Mouse (Mus musculus): ENCODE measurements around the gene Camk1d. TPM values are rescaled to one million over a fixed set of nuclear protein-coding genes. Genes with fewer than 3 reads are reported as not detected.
"Not testable (repeated sequence)": the region's sequence is repeated elsewhere in the genome, so short reads cannot be mapped to it uniquely, and the experiment has no call there.

Camk1d gene
- total RNA-seq, 2 experiments from 2014 or later: 118 to 141 TPM

GRCm38 (mm10) chr2:5286189-5287043 is 427.9 kb downstream of the Camk1d start:
- DNase-seq (ENCODE audit: low spot score in 2 of 2): no peak

- DNase-seq (ENCODE audit: low spot score in 2 of 2): no peak
These were observed 430.0 kb downstream of the Camk1d start for GRCm38 (mm10) chr2:5284351-5284750.

GRCm38 (mm10) chr2:5282623-5283022 is 431.7 kb downstream of the Camk1d start:
- no peak for DNase-seq (ENCODE audit: low spot score in 2 of 2)

- no peak for DNase-seq (ENCODE audit: low spot score in 2 of 2)
These were observed 446.3 kb downstream of the Camk1d start for GRCm38 (mm10) chr2:5267980-5268379.

GRCm38 (mm10) chr2:5262279-5262678 is 452.0 kb downstream of the Camk1d start:
- DNase-seq (ENCODE audit: low spot score in 2 of 2): no peak

- no peak for DNase-seq (ENCODE audit: low spot score in 2 of 2)
These were observed 456.1 kb downstream of the Camk1d start for GRCm38 (mm10) chr2:5258250-5258649.

- peak; percentile 74 to 86 for DNase-seq (ENCODE audit: low spot score in 2 of 2)
These were observed 464.3 kb downstream of the Camk1d start for GRCm38 (mm10) chr2:5249969-5250368.

- DNase-seq (ENCODE audit: low spot score in 2 of 2): not testable (repeated sequence)
These were observed 465.1 kb downstream of the Camk1d start for GRCm38 (mm10) chr2:5249199-5249598.

Other genes with a start within 250 kb of the Camk1d start
- 10 to 100 TPM; 23.1 to 24.5 TPM for gene Nudt5, start 130.5 kb upstream of the Camk1d start, total RNA-seq (2021)
- gene Cdc123, start 130.6 kb upstream of the Camk1d start, total RNA-seq (2021): 100 to 1,000 TPM; 155 to 178 TPM
- 1 to 10 TPM; 1.7 to 1.8 TPM for gene Gm13199, start 148.4 kb upstream of the Camk1d start, total RNA-seq (2021)
- gene Sec61a2, start 180.9 kb upstream of the Camk1d start, total RNA-seq (2021): 10 to 100 TPM; 90.5 to 91.5 TPM
- 10 to 100 TPM in 1 of 2 experiments, 1 to 10 TPM in 1; 8.1 to 10.9 TPM for gene Dhtkd1, start 228.3 kb upstream of the Camk1d start, total RNA-seq (2021)
- gene Upf2, start 237.0 kb upstream of the Camk1d start, total RNA-seq (2021): 10 to 100 TPM; 42.9 to 44.9 TPM